Mouse (Mus musculus): ENCODE data around the gene Efcab9. TPM values are rescaled to one million over a fixed set of nuclear protein-coding genes. Genes with fewer than 3 reads are reported as not detected.
A peak's percentile ranks its signal among the peaks of the same experiment; 100 is the strongest.

Efcab9 gene
- polyA plus RNA-seq, 1 experiment from 2014 or later: not detected

GRCm38 (mm10) chr11:32534453-32535075 is 2.7 kb upstream of the Efcab9 start:
- H3K9me3 ChIP-seq (replicated peaks; ENCODE audit: control insufficient read depth, low read length, poor library complexity, severe bottlenecking): no peaks in the 10 kb centered on the region
- no peak for ATAC-seq
- H3K36me3 ChIP-seq (ENCODE audit: control insufficient read depth, insufficient read depth, low read length): no peaks in the 10 kb centered on the region
- no peak overlapping the region for H3K4me3 ChIP-seq (ENCODE audit: low read depth, low read length)
- no peak overlapping the region for H3K9ac ChIP-seq (ENCODE audit: low read depth, low read length)
- H3K4me1 ChIP-seq (ENCODE audit: control insufficient read depth, insufficient read depth, low read length): peaks cover 12% of the 10 kb centered on the region
- H3K27ac ChIP-seq (ENCODE audit: low read length): no peak overlapping the region
- WGBS: 78% methylated on average over 7 of the region's 7 CpGs
- peaks cover 3% of the 10 kb centered on the region; the same call in 1 of the 2 replicates for H3K27me3 ChIP-seq (ENCODE audit: control insufficient read depth, insufficient read depth, low read depth, low read length)
- H3K4me2 ChIP-seq (ENCODE audit: low read length): peak overlapping the region; percentile 92

GRCm38 (mm10) chr11:32533482-32534261 is 1.8 kb upstream of the Efcab9 start:
- Histone ChIP-seq H3K4me3 (ENCODE audit: low read depth, low read length) (peak overlapping the region; percentile 61), H3K27me3 (ENCODE audit: control insufficient read depth, insufficient read depth, low read depth, low read length) (peaks cover 3% of the 10 kb centered on the region; the same call in 1 of the 2 replicates), H3K4me1 (ENCODE audit: control insufficient read depth, insufficient read depth, low read length) (peaks cover 12% of the 10 kb centered on the region), H3K27ac (ENCODE audit: low read length) (no peak overlapping the region), H3K36me3 (ENCODE audit: control insufficient read depth, insufficient read depth, low read length) (no peaks in the 10 kb centered on the region), H3K9ac (ENCODE audit: low read depth, low read length) (peak overlapping the region; percentile 78), H3K9me3 (replicated peaks; ENCODE audit: control insufficient read depth, low read length, poor library complexity, severe bottlenecking) (no peaks in the 10 kb centered on the region), H3K4me2 (ENCODE audit: low read length) (peak overlapping the region; percentile 92)
- peak; percentile 69 for ATAC-seq
- under 1% methylated on average over 24 of the region's 24 CpGs for WGBS

DNA sequence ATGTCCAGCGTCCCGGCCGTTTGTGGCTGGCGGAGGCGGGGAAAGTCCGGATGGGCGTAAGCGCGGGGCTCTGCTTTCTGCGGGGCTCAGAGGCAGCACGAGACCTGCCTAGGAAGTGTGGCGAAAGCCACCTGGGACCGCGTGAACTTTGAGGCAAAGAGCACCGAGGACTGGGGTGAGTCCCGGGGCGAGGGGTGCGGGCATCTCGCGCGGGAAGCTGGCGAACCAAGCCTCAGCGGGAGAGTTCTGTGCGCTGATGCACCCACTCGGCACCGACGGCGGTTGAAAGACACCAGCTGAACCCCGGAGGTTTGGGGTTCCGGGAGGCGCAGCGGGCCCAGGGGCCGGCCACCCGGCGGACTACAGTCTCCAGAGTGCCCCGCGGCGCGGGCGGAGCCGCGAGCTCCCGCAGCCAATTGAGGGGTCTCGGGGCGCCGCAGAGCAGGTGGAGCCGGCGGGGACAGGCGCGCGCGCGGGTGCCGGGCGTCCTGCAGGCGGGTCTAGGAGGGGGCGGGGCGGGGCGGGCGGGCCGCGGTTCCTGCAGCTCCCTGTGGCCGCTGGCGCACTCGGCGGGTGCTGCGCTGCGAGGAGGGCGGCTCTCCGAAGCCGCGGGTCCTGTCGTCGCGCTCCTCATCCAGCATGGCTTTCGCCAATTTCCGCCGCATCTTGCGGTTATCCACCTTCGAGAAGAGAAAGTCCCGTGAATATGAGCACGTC is 1.0 kb upstream of the Efcab9 start, which contains the start of gene Stk10:
Gene Stk10, plus strand, starts transcription at position 541 of the 717 bp plus-strand sequence.
- peak within 1 kb of the TSS; percentile 92 for H3K4me2 ChIP-seq (ENCODE audit: low read length)
- peak within 1 kb of the TSS; percentile 61 for H3K4me3 ChIP-seq (ENCODE audit: low read depth, low read length)
- 0% methylated on average over 71 of the region's 82 CpGs for WGBS
- no peaks in the 10 kb centered on the region for H3K36me3 ChIP-seq (ENCODE audit: control insufficient read depth, insufficient read depth, low read length)
- peak; percentile 95 for ATAC-seq
- no peak within 1 kb of the TSS for H3K27ac ChIP-seq (ENCODE audit: low read length)
- H3K9me3 ChIP-seq (replicated peaks; ENCODE audit: control insufficient read depth, low read length, poor library complexity, severe bottlenecking): no peaks in the 10 kb centered on the region
- H3K4me1 ChIP-seq (ENCODE audit: control insufficient read depth, insufficient read depth, low read length): peaks cover 12% of the 10 kb centered on the region
- H3K27me3 ChIP-seq (ENCODE audit: control insufficient read depth, insufficient read depth, low read depth, low read length): peaks cover 3% of the 10 kb centered on the region; the same call in 1 of the 2 replicates
- H3K9ac ChIP-seq (ENCODE audit: low read depth, low read length): peak within 1 kb of the TSS; percentile 78

DNA sequence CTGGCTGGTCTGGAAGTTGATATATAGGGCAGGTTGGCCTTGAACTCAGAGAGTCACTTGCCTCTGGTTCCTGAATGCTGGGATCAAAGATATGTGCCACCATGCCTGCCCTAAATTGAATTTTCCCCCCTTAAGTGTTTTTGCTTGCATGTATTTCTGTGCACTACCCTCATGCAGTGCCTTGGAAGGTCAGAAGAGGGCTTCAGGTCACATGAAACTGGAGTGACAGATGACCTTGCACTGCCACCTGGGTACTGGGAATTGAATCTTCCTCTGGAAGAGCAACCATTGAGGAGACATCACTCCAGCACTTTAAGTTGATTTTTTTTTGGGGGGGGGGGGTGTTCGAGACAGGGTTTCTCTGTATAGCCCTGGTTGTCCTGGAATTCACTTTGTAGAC is 1.7 kb downstream of the Efcab9 start:
- Histone ChIP-seq H3K9me3 (replicated peaks; ENCODE audit: control insufficient read depth, low read length, poor library complexity, severe bottlenecking) (no peaks in the 10 kb centered on the region), H3K4me1 (ENCODE audit: control insufficient read depth, insufficient read depth, low read length) (peaks cover 12% of the 10 kb centered on the region), H3K27me3 (ENCODE audit: control insufficient read depth, insufficient read depth, low read depth, low read length) (peaks cover 3% of the 10 kb centered on the region; the same call in 1 of the 2 replicates), H3K4me2 (ENCODE audit: low read length) (no peak overlapping the region), H3K27ac (ENCODE audit: low read length) (no peak overlapping the region), H3K36me3 (ENCODE audit: control insufficient read depth, insufficient read depth, low read length) (no peaks in the 10 kb centered on the region; the same call in 1 of the 2 replicates), H3K4me3 (ENCODE audit: low read depth, low read length) (no peak overlapping the region), H3K9ac (ENCODE audit: low read depth, low read length) (no peak overlapping the region)
- 89% methylated on average over 1 of the region's 1 CpGs for WGBS
- ATAC-seq: no peak

- 81% methylated on average over 4 of the region's 4 CpGs for WGBS
- Histone ChIP-seq H3K4me1 (ENCODE audit: control insufficient read depth, insufficient read depth, low read length) (no peaks in the 10 kb centered on the region), H3K36me3 (ENCODE audit: control insufficient read depth, insufficient read depth, low read length) (no peaks in the 10 kb centered on the region; the same call in 1 of the 2 replicates), H3K27me3 (ENCODE audit: control insufficient read depth, insufficient read depth, low read depth, low read length) (peaks cover 3% of the 10 kb centered on the region; the same call in 1 of the 2 replicates), H3K9me3 (replicated peaks; ENCODE audit: control insufficient read depth, low read length, poor library complexity, severe bottlenecking) (no peaks in the 10 kb centered on the region), H3K4me3 (ENCODE audit: low read depth, low read length) (no peak overlapping the region), H3K9ac (ENCODE audit: low read depth, low read length) (no peak overlapping the region), H3K4me2 (ENCODE audit: low read length) (no peak overlapping the region), H3K27ac (ENCODE audit: low read length) (no peak overlapping the region)
- ATAC-seq: no peak
Measured at GRCm38 (mm10) chr11:32527006-32527405, 4.9 kb downstream of the Efcab9 start.

GRCm38 (mm10) chr11:32524122-32524920 is 7.6 kb downstream of the Efcab9 start:
- no peaks in the 10 kb centered on the region for H3K9me3 ChIP-seq (replicated peaks; ENCODE audit: control insufficient read depth, low read length, poor library complexity, severe bottlenecking)
- no peak overlapping the region for H3K4me2 ChIP-seq (ENCODE audit: low read length)
- H3K9ac ChIP-seq (ENCODE audit: low read depth, low read length): no peak overlapping the region
- peaks cover 4% of the 10 kb centered on the region; the same call in 1 of the 2 replicates for H3K36me3 ChIP-seq (ENCODE audit: control insufficient read depth, insufficient read depth, low read length)
- 84% methylated on average over 11 of the region's 11 CpGs for WGBS
- no peak overlapping the region for H3K27ac ChIP-seq (ENCODE audit: low read length)
- no peaks in the 10 kb centered on the region for H3K4me1 ChIP-seq (ENCODE audit: control insufficient read depth, insufficient read depth, low read length)
- no peak for ATAC-seq
- H3K4me3 ChIP-seq (ENCODE audit: low read depth, low read length): no peak overlapping the region
- H3K27me3 ChIP-seq (ENCODE audit: control insufficient read depth, insufficient read depth, low read depth, low read length): no peaks in the 10 kb centered on the region

GRCm38 (mm10) chr11:32521246-32521645 is 10.6 kb downstream of the Efcab9 start:
- no peak overlapping the region for H3K4me3 ChIP-seq (ENCODE audit: low read depth, low read length)
- H3K4me1 ChIP-seq (ENCODE audit: control insufficient read depth, insufficient read depth, low read length): no peaks in the 10 kb centered on the region
- no peak overlapping the region for H3K9ac ChIP-seq (ENCODE audit: low read depth, low read length)
- H3K9me3 ChIP-seq (replicated peaks; ENCODE audit: control insufficient read depth, low read length, poor library complexity, severe bottlenecking): no peaks in the 10 kb centered on the region
- H3K4me2 ChIP-seq (ENCODE audit: low read length): no peak overlapping the region
- 79% methylated on average over 2 of the region's 2 CpGs for WGBS
- no peak overlapping the region for H3K27ac ChIP-seq (ENCODE audit: low read length)
- peaks cover 4% of the 10 kb centered on the region; the same call in 1 of the 2 replicates for H3K36me3 ChIP-seq (ENCODE audit: control insufficient read depth, insufficient read depth, low read length)
- H3K27me3 ChIP-seq (ENCODE audit: control insufficient read depth, insufficient read depth, low read depth, low read length): no peaks in the 10 kb centered on the region
- ATAC-seq: no peak

DNA sequence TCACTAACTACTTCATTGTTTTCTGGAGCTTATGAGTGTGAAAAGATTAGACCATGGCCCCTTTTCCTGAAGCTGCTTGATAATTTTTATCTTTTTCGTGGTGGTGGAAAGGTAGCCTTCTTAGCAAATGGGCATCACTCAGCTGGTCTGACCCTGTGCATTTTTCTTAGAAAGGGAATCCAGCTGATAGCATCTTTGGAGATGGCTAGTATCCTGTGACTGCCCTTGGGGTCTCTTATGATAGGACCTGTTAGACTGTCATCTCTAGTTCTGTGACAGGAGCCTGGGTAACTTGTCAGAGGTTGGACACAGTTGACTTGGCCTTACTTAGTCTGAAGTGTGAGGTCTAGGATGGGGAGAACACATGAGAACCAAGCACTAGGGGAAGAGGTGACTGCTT is 12.5 kb downstream of the Efcab9 start:
- no peak overlapping the region for H3K4me2 ChIP-seq (ENCODE audit: low read length)
- ATAC-seq: no peak
- peaks cover 4% of the 10 kb centered on the region; the same call in 1 of the 2 replicates for H3K36me3 ChIP-seq (ENCODE audit: control insufficient read depth, insufficient read depth, low read length)
- no peak overlapping the region for H3K9ac ChIP-seq (ENCODE audit: low read depth, low read length)
- no peaks in the 10 kb centered on the region for H3K4me1 ChIP-seq (ENCODE audit: control insufficient read depth, insufficient read depth, low read length)
- no peak overlapping the region for H3K27ac ChIP-seq (ENCODE audit: low read length)
- WGBS: 94% methylated on average over 1 of the region's 1 CpGs
- no peaks in the 10 kb centered on the region for H3K27me3 ChIP-seq (ENCODE audit: control insufficient read depth, insufficient read depth, low read depth, low read length)
- H3K4me3 ChIP-seq (ENCODE audit: low read depth, low read length): no peak overlapping the region
- no peaks in the 10 kb centered on the region for H3K9me3 ChIP-seq (replicated peaks; ENCODE audit: control insufficient read depth, low read length, poor library complexity, severe bottlenecking)
